Mouse (Mus musculus): ENCODE data around the gene Olfr533. TPM values are rescaled to one million over a fixed set of nuclear protein-coding genes. Genes with fewer than 3 reads are reported as not detected.

Olfr533 gene
- not detected for polyA plus RNA-seq (2015; fragmentation: Illumina TruSeq; extraction: RNeasy Lipid Tissue Mini Kit (QIAGEN cat#74804); ENCODE audit: insufficient read depth, low read depth, low replicate concordance)

GRCm38 (mm10) chr7:140463070-140463469 lies at the start of gene Olfr533:
Olfr533 (plus strand) TSS chr7:140463370.

GRCm38 (mm10) chr7:140421539-140421938 lies 41.6 kb upstream of the Olfr533 start, which contains the start of gene Olfr532:
Olfr532 (minus strand) TSS chr7:140421639.

GRCm38 (mm10) chr7:140483916-140484315 lies 20.7 kb downstream of the Olfr533 start, which contains the start of gene Olfr535:
Olfr535 (plus strand) TSS chr7:140484216.

GRCm38 (mm10) chr7:140507346-140508021 lies 44.3 kb downstream of the Olfr533 start, which contains the start of gene Olfr536:
Olfr536 (minus strand) TSS chr7:140507396.

Other genes starting within 250 kb of the Olfr533 start
- not detected for gene Cd163l1, start 245.1 kb upstream of the Olfr533 start, polyA plus RNA-seq (2015; fragmentation: Illumina TruSeq; extraction: RNeasy Lipid Tissue Mini Kit (QIAGEN cat#74804); ENCODE audit: insufficient read depth, low read depth, low replicate concordance)
- not detected for gene 5830411N06Rik, start 216.1 kb upstream of the Olfr533 start, polyA plus RNA-seq (2015; fragmentation: Illumina TruSeq; extraction: RNeasy Lipid Tissue Mini Kit (QIAGEN cat#74804); ENCODE audit: insufficient read depth, low read depth, low replicate concordance)
- not detected for gene Olfr525, start 142.5 kb upstream of the Olfr533 start, polyA plus RNA-seq (2015; fragmentation: Illumina TruSeq; extraction: RNeasy Lipid Tissue Mini Kit (QIAGEN cat#74804); ENCODE audit: insufficient read depth, low read depth, low replicate concordance)
- not detected for gene Olfr527, start 129.4 kb upstream of the Olfr533 start, polyA plus RNA-seq (2015; fragmentation: Illumina TruSeq; extraction: RNeasy Lipid Tissue Mini Kit (QIAGEN cat#74804); ENCODE audit: insufficient read depth, low read depth, low replicate concordance)
- not detected for gene Olfr60, start 101.7 kb upstream of the Olfr533 start, polyA plus RNA-seq (2015; fragmentation: Illumina TruSeq; extraction: RNeasy Lipid Tissue Mini Kit (QIAGEN cat#74804); ENCODE audit: insufficient read depth, low read depth, low replicate concordance)
- not detected for gene Olfr530, start 87.0 kb upstream of the Olfr533 start, polyA plus RNA-seq (2015; fragmentation: Illumina TruSeq; extraction: RNeasy Lipid Tissue Mini Kit (QIAGEN cat#74804); ENCODE audit: insufficient read depth, low read depth, low replicate concordance)
- gene Olfr531, start 60.5 kb upstream of the Olfr533 start, polyA plus RNA-seq (2015; fragmentation: Illumina TruSeq; extraction: RNeasy Lipid Tissue Mini Kit (QIAGEN cat#74804); ENCODE audit: insufficient read depth, low read depth, low replicate concordance), result not detected
- gene Olfr532, start 41.7 kb upstream of the Olfr533 start, polyA plus RNA-seq (2015; fragmentation: Illumina TruSeq; extraction: RNeasy Lipid Tissue Mini Kit (QIAGEN cat#74804); ENCODE audit: insufficient read depth, low read depth, low replicate concordance), result not detected
- gene Olfr535, start 20.8 kb downstream of the Olfr533 start, polyA plus RNA-seq (2015; fragmentation: Illumina TruSeq; extraction: RNeasy Lipid Tissue Mini Kit (QIAGEN cat#74804); ENCODE audit: insufficient read depth, low read depth, low replicate concordance), result not detected
- gene Olfr536, start 44.0 kb downstream of the Olfr533 start, polyA plus RNA-seq (2015; fragmentation: Illumina TruSeq; extraction: RNeasy Lipid Tissue Mini Kit (QIAGEN cat#74804); ENCODE audit: insufficient read depth, low read depth, low replicate concordance), result not detected
- gene Olfr538, start 104.5 kb downstream of the Olfr533 start, polyA plus RNA-seq (2015; fragmentation: Illumina TruSeq; extraction: RNeasy Lipid Tissue Mini Kit (QIAGEN cat#74804); ENCODE audit: insufficient read depth, low read depth, low replicate concordance), result not detected
- not detected for gene Olfr46, start 137.9 kb downstream of the Olfr533 start, polyA plus RNA-seq (2015; fragmentation: Illumina TruSeq; extraction: RNeasy Lipid Tissue Mini Kit (QIAGEN cat#74804); ENCODE audit: insufficient read depth, low read depth, low replicate concordance)
- gene Olfr61, start 165.6 kb downstream of the Olfr533 start, polyA plus RNA-seq (2015; fragmentation: Illumina TruSeq; extraction: RNeasy Lipid Tissue Mini Kit (QIAGEN cat#74804); ENCODE audit: insufficient read depth, low read depth, low replicate concordance), result not detected
- gene Olfr53, start 183.1 kb downstream of the Olfr533 start, polyA plus RNA-seq (2015; fragmentation: Illumina TruSeq; extraction: RNeasy Lipid Tissue Mini Kit (QIAGEN cat#74804); ENCODE audit: insufficient read depth, low read depth, low replicate concordance), result not detected
- not detected for gene Olfr539, start 196.6 kb downstream of the Olfr533 start, polyA plus RNA-seq (2015; fragmentation: Illumina TruSeq; extraction: RNeasy Lipid Tissue Mini Kit (QIAGEN cat#74804); ENCODE audit: insufficient read depth, low read depth, low replicate concordance)
- gene Olfr45, start 218.6 kb downstream of the Olfr533 start, polyA plus RNA-seq (2015; fragmentation: Illumina TruSeq; extraction: RNeasy Lipid Tissue Mini Kit (QIAGEN cat#74804); ENCODE audit: insufficient read depth, low read depth, low replicate concordance), result not detected
- gene Olfr541, start 233.9 kb downstream of the Olfr533 start, polyA plus RNA-seq (2015; fragmentation: Illumina TruSeq; extraction: RNeasy Lipid Tissue Mini Kit (QIAGEN cat#74804); ENCODE audit: insufficient read depth, low read depth, low replicate concordance), result not detected

Data from pancreas, adult 10 weeks (tissue).